ENCODE assay signal across 17 mouse cellular contexts in the genomic region with DNA sequence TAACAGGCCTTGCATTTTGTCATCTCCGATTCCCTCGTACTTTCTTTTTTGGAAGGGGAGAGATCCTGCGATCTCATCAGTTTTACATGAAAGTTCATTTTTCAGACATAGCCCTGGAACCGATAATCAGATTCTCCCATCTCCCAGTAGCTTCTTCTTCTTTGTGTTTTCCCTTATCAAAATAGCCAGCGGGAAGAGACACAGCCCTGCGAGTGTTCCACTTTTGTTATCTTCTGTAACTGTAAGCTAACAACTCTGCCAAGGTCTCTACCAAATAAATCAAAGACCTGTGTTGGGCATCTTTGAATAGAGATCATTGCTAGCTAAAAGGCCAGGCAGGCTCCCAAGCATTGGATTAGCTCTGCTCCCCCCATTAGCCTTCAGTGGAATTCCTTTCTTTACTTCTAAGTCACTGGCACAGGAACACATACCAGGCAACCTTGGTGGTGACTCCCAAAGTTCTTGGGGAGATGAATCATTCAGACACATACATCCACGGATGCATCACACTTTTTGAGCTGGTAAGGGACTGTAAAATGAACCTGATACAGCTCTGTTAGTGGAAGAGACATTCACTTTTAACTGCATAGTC. TPM values are rescaled to one million over a fixed set of nuclear protein-coding genes. Genes with fewer than 3 reads are reported as not detected.
DNase-seq lines count a peak whose midpoint lies in the region; ATAC-seq and TF ChIP-seq lines count a peak whose summit lies in the region.
"Had no signal": no experiment of that assay in that cellular context is flagged by ENCODE, and none has a peak within 500 bp of the region (broad histone marks: within the 10 kb centered on the region; RNA-seq: fewer than 3 reads in every experiment).

No protein-coding gene starts in this region.

- no peaks in the 10 kb centered on the region for H3K9me3 ChIP-seq in forebrain, embryonic 10.5 days
- no peaks in the 10 kb centered on the region for H3K9me3 ChIP-seq in forebrain, embryonic 15.5 days
- no peaks in the 10 kb centered on the region for H3K9me3 ChIP-seq in liver, embryonic 11.5 days (ENCODE audit: control insufficient read depth, low read length)
- H3K9me3 ChIP-seq: limb, embryonic 15.5 days had no signal

- no peak for TF ChIP-seq POLR2A in bone marrow, adult 2 months (IDR thresholded peaks at IDR 0.05; ENCODE audit: borderline replicate concordance, control insufficient read depth, low read depth, low read length)

- H3K27me3 ChIP-seq in forebrain, embryonic 10.5 days (ENCODE audit: poor library complexity, severe bottlenecking): no peaks in the 10 kb centered on the region
- no peaks in the 10 kb centered on the region for H3K27me3 ChIP-seq in forebrain, embryonic 15.5 days
- no peaks in the 10 kb centered on the region for H3K27me3 ChIP-seq in liver, embryonic 11.5 days (replicated peaks; ENCODE audit: control insufficient read depth, insufficient read depth, low read length)
- H3K27me3 ChIP-seq: limb, embryonic 15.5 days; neural tube, embryonic 12.5 days had no signal

- no peak for TF ChIP-seq CTCF in bone marrow, adult 2 months (IDR thresholded peaks at IDR 0.05; ENCODE audit: control insufficient read depth, insufficient read depth, low read length)
- TF ChIP-seq CTCF in layer of hippocampus, adult 2 months (conservative IDR thresholded peaks at IDR 0.05): no peak

- H3K4me3 ChIP-seq in forebrain, embryonic 10.5 days: no peak overlapping the region
- no peak overlapping the region for H3K4me3 ChIP-seq in forebrain, embryonic 15.5 days
- H3K4me3 ChIP-seq in bone marrow, adult 2 months (replicated peaks; ENCODE audit: control insufficient read depth, low read depth, low read length): no peak overlapping the region
- 0 out of 2 replicates have a peak overlapping the region, but pooled peaks have one; percentile 24 for H3K4me3 ChIP-seq in liver, embryonic 11.5 days (ENCODE audit: low read depth, low read length)
- H3K4me3 ChIP-seq in layer of hippocampus, adult 2 months: no peak overlapping the region
- H3K4me3 ChIP-seq: limb, embryonic 15.5 days; neural tube, embryonic 12.5 days had no signal

- no peak for DNase-seq in forebrain, embryonic 10.5 days (ENCODE audit: extremely low spot score, low spot score)
- no peak for DNase-seq in liver, embryonic 11.5 days (ENCODE audit: low spot score)
- DNase-seq in testis, postnatal 14 days (ENCODE audit: low spot score): no peak
- DNase-seq in layer of hippocampus, postnatal 36 days: no peak
- DNase-seq in cerebellum, postnatal 36 days: no peak
- DNase-seq in layer of hippocampus, adult 2 months (ENCODE audit: low spot score in 2 of 2): no peak
- DNase-seq: cerebellum, adult 18-20 months; heart, adult 18-20 months; heart, postnatal 14 days; kidney, adult 8-10 months; kidney, postnatal 4 days; lung, postnatal 4 days had no signal

- ATAC-seq in forebrain, embryonic 15.5 days (replicated peaks): no peak
- ATAC-seq in liver, embryonic 11.5 days (replicated peaks; ENCODE audit: low FRiP score): peak; percentile 62; the same call in 1 of the 2 replicates
- ATAC-seq: midbrain, embryonic 16.5 days had no signal

- WGBS in forebrain, embryonic 10.5 days: 89% methylated on average over 7 of the region's 7 CpGs
- WGBS in forebrain, embryonic 15.5 days: 86% methylated on average over 7 of the region's 7 CpGs
- 72% methylated on average over 7 of the region's 7 CpGs for WGBS in bone marrow, adult 2 months
- 60% methylated on average over 7 of the region's 7 CpGs for WGBS in liver, embryonic 11.5 days

- no peak overlapping the region for H3K9ac ChIP-seq in forebrain, embryonic 15.5 days (replicated peaks)
- no peak overlapping the region; the same call in none of the 2 replicates for H3K9ac ChIP-seq in liver, embryonic 11.5 days (ENCODE audit: low read depth, low read length)
- H3K9ac ChIP-seq: limb, embryonic 15.5 days; neural tube, embryonic 12.5 days had no signal

- 0 out of 2 replicates have a peak overlapping the region, but pooled peaks have one; percentile 5 for H3K27ac ChIP-seq in forebrain, embryonic 10.5 days
- H3K27ac ChIP-seq in forebrain, embryonic 15.5 days (replicated peaks): no peak overlapping the region
- peak overlapping the region; percentile 64; the same call in 1 of the 2 replicates for H3K27ac ChIP-seq in bone marrow, adult 2 months (ENCODE audit: control insufficient read depth, insufficient read depth, low read depth, low read length, poor library complexity)
- peak overlapping the region; percentile 64 for H3K27ac ChIP-seq in liver, embryonic 11.5 days (ENCODE audit: low read depth, low read length)
- no peak overlapping the region for H3K27ac ChIP-seq in layer of hippocampus, adult 2 months
- H3K27ac ChIP-seq: limb, embryonic 15.5 days; neural tube, embryonic 12.5 days had no signal

- peaks cover 12% of the 10 kb centered on the region for H3K4me1 ChIP-seq in forebrain, embryonic 10.5 days
- H3K4me1 ChIP-seq in forebrain, embryonic 15.5 days: peaks cover 7% of the 10 kb centered on the region
- no peaks in the 10 kb centered on the region; the same call in 1 of the 2 replicates for H3K4me1 ChIP-seq in bone marrow, adult 2 months (ENCODE audit: control insufficient read depth, insufficient read depth, low read length)
- peaks cover 25% of the 10 kb centered on the region for H3K4me1 ChIP-seq in liver, embryonic 11.5 days (replicated peaks; ENCODE audit: control insufficient read depth, insufficient read depth, low read length)

- no peak overlapping the region for H3K4me2 ChIP-seq in forebrain, embryonic 15.5 days (replicated peaks)
- peak overlapping the region; percentile 61 for H3K4me2 ChIP-seq in liver, embryonic 11.5 days
- H3K4me2 ChIP-seq: limb, embryonic 15.5 days; neural tube, embryonic 12.5 days had no signal

- no peaks in the 10 kb centered on the region for H3K36me3 ChIP-seq in forebrain, embryonic 10.5 days (replicated peaks)
- no peaks in the 10 kb centered on the region for H3K36me3 ChIP-seq in forebrain, embryonic 15.5 days
- no peaks in the 10 kb centered on the region; the same call in 1 of the 2 replicates for H3K36me3 ChIP-seq in liver, embryonic 11.5 days (ENCODE audit: control insufficient read depth, insufficient read depth, low read length)
- H3K36me3 ChIP-seq: limb, embryonic 15.5 days; neural tube, embryonic 12.5 days had no signal

RNA-seq across cellular contexts. Expression of gene Nmnat3, which starts 26.9 kb away (rescaled TPM):
- polyA plus RNA-seq in forebrain, embryonic 10.5 days (2016; fragmentation: Nextera tagmentation; extraction: Ambion mirVana): 3.4 and 4.7 TPM in 2 replicates
- 2.5 TPM in 2 replicates for polyA plus RNA-seq in forebrain, embryonic 15.5 days (2015; fragmentation: Nextera tagmentation; extraction: Ambion mirVana)
- 18.9 and 24.2 TPM in 2 replicates for polyA plus RNA-seq in bone marrow, adult 2 months (2011; ENCODE audit: insufficient read depth, insufficient read length, low replicate concordance, missing spikeins)
- 35.9 and 36.6 TPM in 2 replicates for polyA plus RNA-seq in liver, embryonic 11.5 days (2014; fragmentation: Nextera tagmentation; extraction: Ambion mirVana)
- 1 to 10 TPM; 1.1 to 1.6 TPM for total RNA-seq in layer of hippocampus, postnatal 36 days (2021)
- 1 to 10 TPM; 1.9 to 2.1 TPM for total RNA-seq in layer of hippocampus, adult 2 months (2021)

Comparison
In these comparisons a context has a peak if more than half of its experiments do, and no peak if none do; other contexts are left out.
1. H3K27ac ChIP-seq: peak in forebrain, embryonic 10.5 days (single experiment), bone marrow, adult 2 months (single experiment) and liver, embryonic 11.5 days (single experiment); none in forebrain, embryonic 15.5 days (single experiment) and layer of hippocampus, adult 2 months (single experiment).